In genomic region chr17:71288145-71288758, GRCm38 (mm10) we compare ENCODE assay signal across 14 mouse cellular contexts. TPM values are rescaled to one million over a fixed set of nuclear protein-coding genes. Genes with fewer than 3 reads are reported as not detected.
A peak's percentile ranks its signal among the peaks of the same experiment; 100 is the strongest.
DNase-seq lines count a peak whose midpoint lies in the region; ATAC-seq and TF ChIP-seq lines count a peak whose summit lies in the region.
"Had no signal": no experiment of that assay in that cellular context is flagged by ENCODE, and none has a peak within 500 bp of the region (broad histone marks: within the 10 kb centered on the region; RNA-seq: fewer than 3 reads in every experiment).

No protein-coding gene starts in this region.

- no peak overlapping the region for H3K4me2 ChIP-seq in embryonic facial prominence, embryonic 15.5 days (replicated peaks)
- peak overlapping the region; percentile 21; the same call in 1 of the 2 replicates for H3K4me2 ChIP-seq in liver, embryonic 15.5 days
- H3K4me2 ChIP-seq: embryonic facial prominence, embryonic 13.5 days; hindbrain, embryonic 13.5 days; neural tube, embryonic 13.5 days had no signal

- no peaks in the 10 kb centered on the region for H3K27me3 ChIP-seq in embryonic facial prominence, embryonic 15.5 days
- H3K27me3 ChIP-seq in embryonic facial prominence, embryonic 10.5 days (replicated peaks; ENCODE audit: low read depth, poor library complexity, severe bottlenecking): no peaks in the 10 kb centered on the region
- H3K27me3 ChIP-seq in liver, embryonic 15.5 days: no peaks in the 10 kb centered on the region
- H3K27me3 ChIP-seq: embryonic facial prominence, embryonic 13.5 days; hindbrain, embryonic 13.5 days; neural tube, embryonic 13.5 days had no signal

- H3K4me3 ChIP-seq in embryonic facial prominence, embryonic 15.5 days (replicated peaks): no peak overlapping the region
- no peak overlapping the region for H3K4me3 ChIP-seq in embryonic facial prominence, embryonic 10.5 days
- H3K4me3 ChIP-seq in bone marrow, adult 2 months (replicated peaks; ENCODE audit: control insufficient read depth, low read depth, low read length): no peak overlapping the region
- no peak overlapping the region for H3K4me3 ChIP-seq in liver, embryonic 15.5 days (replicated peaks)
- H3K4me3 ChIP-seq: embryonic facial prominence, embryonic 13.5 days; heart, adult 2 months; hindbrain, embryonic 13.5 days; neural tube, embryonic 13.5 days had no signal

- 0 out of 2 replicates have a peak overlapping the region, but pooled peaks have one; percentile 28 for H3K27ac ChIP-seq in embryonic facial prominence, embryonic 15.5 days (replicated peaks)
- no peak overlapping the region for H3K27ac ChIP-seq in embryonic facial prominence, embryonic 10.5 days (replicated peaks)
- H3K27ac ChIP-seq in bone marrow, adult 2 months (ENCODE audit: control insufficient read depth, insufficient read depth, low read depth, low read length, poor library complexity): peak overlapping the region; percentile 82; the same call in 1 of the 2 replicates
- peak overlapping the region; percentile 90 for H3K27ac ChIP-seq in liver, embryonic 15.5 days (replicated peaks)
- H3K27ac ChIP-seq: embryonic facial prominence, embryonic 13.5 days; heart, adult 2 months; hindbrain, embryonic 13.5 days; neural tube, embryonic 13.5 days had no signal

- no peak for TF ChIP-seq POLR2A in bone marrow, adult 2 months (IDR thresholded peaks at IDR 0.05; ENCODE audit: borderline replicate concordance, control insufficient read depth, low read depth, low read length)

- H3K9me3 ChIP-seq in embryonic facial prominence, embryonic 15.5 days (replicated peaks): no peaks in the 10 kb centered on the region
- no peaks in the 10 kb centered on the region for H3K9me3 ChIP-seq in embryonic facial prominence, embryonic 10.5 days
- H3K9me3 ChIP-seq in liver, embryonic 15.5 days (replicated peaks): no peaks in the 10 kb centered on the region
- H3K9me3 ChIP-seq: embryonic facial prominence, embryonic 13.5 days; hindbrain, embryonic 13.5 days; neural tube, embryonic 13.5 days had no signal

- no peak for TF ChIP-seq CTCF in bone marrow, adult 2 months (IDR thresholded peaks at IDR 0.05; ENCODE audit: control insufficient read depth, insufficient read depth, low read length)

- DNase-seq in embryonic facial prominence, embryonic 10.5 days (ENCODE audit: low spot score): no peak
- no peak for DNase-seq in adrenal gland, postnatal 36 days
- DNase-seq in layer of hippocampus, adult 9-10 months (ENCODE audit: low spot score): no peak
- no peak for DNase-seq in left cerebral cortex, adult 18-20 months (ENCODE audit: low spot score in 2 of 2)
- DNase-seq: adrenal gland, postnatal 25 days; cerebellum, adult 9-10 months had no signal

- H3K4me1 ChIP-seq in embryonic facial prominence, embryonic 15.5 days: peaks cover 30% of the 10 kb centered on the region
- peaks cover 27% of the 10 kb centered on the region for H3K4me1 ChIP-seq in embryonic facial prominence, embryonic 10.5 days
- peaks cover 21% of the 10 kb centered on the region for H3K4me1 ChIP-seq in bone marrow, adult 2 months (ENCODE audit: control insufficient read depth, insufficient read depth, low read length)
- H3K4me1 ChIP-seq in liver, embryonic 15.5 days (replicated peaks): peaks cover 96% of the 10 kb centered on the region
- H3K4me1 ChIP-seq: hindbrain, embryonic 13.5 days; neural tube, embryonic 13.5 days had no signal

- no peak for ATAC-seq in embryonic facial prominence, embryonic 15.5 days (ENCODE audit: insufficient number of reproducible peaks, low FRiP score, low TSS enrichment, low read depth)
- ATAC-seq in liver, embryonic 15.5 days (ENCODE audit: insufficient read depth): no peak
- ATAC-seq in neutrophil, adult 5-6 weeks (ENCODE audit: extremely low read depth, insufficient number of reproducible peaks, low FRiP score, poor library complexity, severe bottlenecking): peak; percentile 93

- no peaks in the 10 kb centered on the region for H3K36me3 ChIP-seq in embryonic facial prominence, embryonic 15.5 days
- H3K36me3 ChIP-seq in embryonic facial prominence, embryonic 10.5 days (replicated peaks): no peaks in the 10 kb centered on the region
- no peaks in the 10 kb centered on the region for H3K36me3 ChIP-seq in liver, embryonic 15.5 days (replicated peaks)
- H3K36me3 ChIP-seq: embryonic facial prominence, embryonic 13.5 days; hindbrain, embryonic 13.5 days; neural tube, embryonic 13.5 days had no signal

- WGBS in embryonic facial prominence, embryonic 15.5 days: 77% methylated on average over 11 of the region's 11 CpGs
- 95% methylated on average over 11 of the region's 11 CpGs for WGBS in embryonic facial prominence, embryonic 10.5 days
- 2% methylated on average over 11 of the region's 11 CpGs for WGBS in bone marrow, adult 2 months
- WGBS in liver, embryonic 15.5 days (ENCODE audit: insufficient replicate concordance): 19% methylated on average over 11 of the region's 11 CpGs

- no peak overlapping the region for H3K9ac ChIP-seq in embryonic facial prominence, embryonic 15.5 days
- no peak overlapping the region for H3K9ac ChIP-seq in liver, embryonic 15.5 days
- H3K9ac ChIP-seq: embryonic facial prominence, embryonic 13.5 days; hindbrain, embryonic 13.5 days; neural tube, embryonic 13.5 days had no signal

RNA-seq across cellular contexts. Expression of gene Emilin2, which starts 23.5 kb away (rescaled TPM):
- polyA plus RNA-seq in embryonic facial prominence, embryonic 15.5 days (2015; fragmentation: Nextera tagmentation; extraction: Ambion mirVana): 26.3 and 31.7 TPM in 2 replicates
- 22.2 and 23.8 TPM in 2 replicates for polyA plus RNA-seq in embryonic facial prominence, embryonic 10.5 days (2016; fragmentation: Nextera tagmentation; extraction: Ambion mirVana)
- 33.0 and 38.7 TPM in 2 replicates for polyA plus RNA-seq in bone marrow, adult 2 months (2011; ENCODE audit: insufficient read depth, insufficient read length, low replicate concordance, missing spikeins)
- 23.9 and 29.7 TPM in 2 replicates for polyA plus RNA-seq in liver, embryonic 15.5 days (2015; fragmentation: Nextera tagmentation; extraction: Ambion mirVana)
- 270 and 281 TPM in 2 replicates for total RNA-seq in neutrophil, adult 5-6 weeks (2017)
- 10 to 100 TPM in 1 of 2 experiments, 1 to 10 TPM in 1; 5.8 to 10.8 TPM for total RNA-seq in adrenal gland, postnatal 36 days (2021)
- total RNA-seq in left cerebral cortex, adult 18-20 months (2021): 1 to 10 TPM; 2.7 to 2.8 TPM
